Mouse (Mus musculus): Measurements from ENCODE around the gene Ccdc89. TPM values are rescaled to one million over a fixed set of nuclear protein-coding genes. Genes with fewer than 3 reads are reported as not detected.

Ccdc89 gene
- polyA plus RNA-seq, 1 experiment from 2014 or later = 0.64 TPM

- Histone ChIP-seq H3K4me3 (ENCODE audit: low read depth, low read length) (peak within 1 kb of the TSS; percentile 79), H3K27ac (ENCODE audit: low read depth, low read length) (peak within 1 kb of the TSS; percentile 87), H3K9me3 (replicated peaks; ENCODE audit: control insufficient read depth, low read length) (no peaks in the 10 kb centered on the region), H3K9ac (ENCODE audit: low read depth, low read length) (peak within 1 kb of the TSS; percentile 86), H3K4me1 (ENCODE audit: control insufficient read depth, insufficient read depth, low read length) (0 out of 2 replicates have a peak, but pooled peaks cover 6% of the 10 kb centered on the region), H3K4me2 (peak within 1 kb of the TSS; percentile 68), H3K27me3 (ENCODE audit: control insufficient read depth, insufficient read depth, low read length) (0 out of 2 replicates have a peak, but pooled peaks cover 3% of the 10 kb centered on the region), H3K36me3 (ENCODE audit: control insufficient read depth, insufficient read depth, low read length) (peaks cover 6% of the 10 kb centered on the region)
- WGBS (ENCODE audit: insufficient replicate concordance) = under 1% methylated on average over 41 of the region's 41 CpGs
- peak; percentile 96 for ATAC-seq (replicated peaks; ENCODE audit: insufficient number of reproducible peaks, low FRiP score, low TSS enrichment)
These were observed 30.6 kb downstream of the Ccdc89 start, which contains the start of gene Tmem126a for GRCm38 (mm10) chr7:90456845-90457468. Gene Tmem126a, minus strand, starts transcription at chr7:90457229.

- peak overlapping the region; percentile 87 for H3K27ac ChIP-seq (ENCODE audit: low read depth, low read length)
- no peaks in the 10 kb centered on the region for H3K9me3 ChIP-seq (replicated peaks; ENCODE audit: control insufficient read depth, low read length)
- H3K4me2 ChIP-seq = peak overlapping the region; percentile 68
- peaks cover 6% of the 10 kb centered on the region for H3K36me3 ChIP-seq (ENCODE audit: control insufficient read depth, insufficient read depth, low read length)
- ATAC-seq (replicated peaks; ENCODE audit: insufficient number of reproducible peaks, low FRiP score, low TSS enrichment) = 0 out of 2 replicates have a peak, but pooled peaks have one; percentile 42
- 10% methylated on average over 10 of the region's 10 CpGs for WGBS (ENCODE audit: insufficient replicate concordance)
- H3K9ac ChIP-seq (ENCODE audit: low read depth, low read length) = peak overlapping the region; percentile 86
- H3K4me1 ChIP-seq (ENCODE audit: control insufficient read depth, insufficient read depth, low read length) = 0 out of 2 replicates have a peak, but pooled peaks cover 6% of the 10 kb centered on the region
- H3K27me3 ChIP-seq (ENCODE audit: control insufficient read depth, insufficient read depth, low read length) = 0 out of 2 replicates have a peak, but pooled peaks cover 3% of the 10 kb centered on the region
- H3K4me3 ChIP-seq (ENCODE audit: low read depth, low read length) = peak overlapping the region; percentile 79
These were observed 31.1 kb downstream of the Ccdc89 start for GRCm38 (mm10) chr7:90457517-90457916.

GRCm38 (mm10) chr7:90460330-90460729, 34.0 kb downstream of the Ccdc89 start:
- Histone ChIP-seq H3K9me3 (replicated peaks; ENCODE audit: control insufficient read depth, low read length) (no peaks in the 10 kb centered on the region), H3K9ac (ENCODE audit: low read depth, low read length) (no peak overlapping the region), H3K4me1 (ENCODE audit: control insufficient read depth, insufficient read depth, low read length) (0 out of 2 replicates have a peak, but pooled peaks cover 6% of the 10 kb centered on the region), H3K36me3 (ENCODE audit: control insufficient read depth, insufficient read depth, low read length) (no peaks in the 10 kb centered on the region), H3K27me3 (ENCODE audit: control insufficient read depth, insufficient read depth, low read length) (0 out of 2 replicates have a peak, but pooled peaks cover 3% of the 10 kb centered on the region), H3K27ac (ENCODE audit: low read depth, low read length) (no peak overlapping the region), H3K4me2 (no peak overlapping the region), H3K4me3 (ENCODE audit: low read depth, low read length) (no peak overlapping the region)
- no peak for ATAC-seq (replicated peaks; ENCODE audit: insufficient number of reproducible peaks, low FRiP score, low TSS enrichment)
- 37% methylated on average over 10 of the region's 10 CpGs for WGBS (ENCODE audit: insufficient replicate concordance)

GRCm38 (mm10) chr7:90460930-90461329, 34.6 kb downstream of the Ccdc89 start:
- 14% methylated on average over 14 of the region's 14 CpGs for WGBS (ENCODE audit: insufficient replicate concordance)
- Histone ChIP-seq H3K27ac (ENCODE audit: low read depth, low read length) (no peak overlapping the region), H3K4me1 (ENCODE audit: control insufficient read depth, insufficient read depth, low read length) (0 out of 2 replicates have a peak, but pooled peaks cover 2% of the 10 kb centered on the region), H3K4me2 (peak overlapping the region; percentile 29; the same call in 1 of the 2 replicates), H3K9ac (ENCODE audit: low read depth, low read length) (no peak overlapping the region), H3K36me3 (ENCODE audit: control insufficient read depth, insufficient read depth, low read length) (no peaks in the 10 kb centered on the region), H3K4me3 (ENCODE audit: low read depth, low read length) (no peak overlapping the region), H3K27me3 (ENCODE audit: control insufficient read depth, insufficient read depth, low read length) (0 out of 2 replicates have a peak, but pooled peaks cover 3% of the 10 kb centered on the region), H3K9me3 (replicated peaks; ENCODE audit: control insufficient read depth, low read length) (no peaks in the 10 kb centered on the region)
- ATAC-seq (replicated peaks; ENCODE audit: insufficient number of reproducible peaks, low FRiP score, low TSS enrichment) = no peak

DNA sequence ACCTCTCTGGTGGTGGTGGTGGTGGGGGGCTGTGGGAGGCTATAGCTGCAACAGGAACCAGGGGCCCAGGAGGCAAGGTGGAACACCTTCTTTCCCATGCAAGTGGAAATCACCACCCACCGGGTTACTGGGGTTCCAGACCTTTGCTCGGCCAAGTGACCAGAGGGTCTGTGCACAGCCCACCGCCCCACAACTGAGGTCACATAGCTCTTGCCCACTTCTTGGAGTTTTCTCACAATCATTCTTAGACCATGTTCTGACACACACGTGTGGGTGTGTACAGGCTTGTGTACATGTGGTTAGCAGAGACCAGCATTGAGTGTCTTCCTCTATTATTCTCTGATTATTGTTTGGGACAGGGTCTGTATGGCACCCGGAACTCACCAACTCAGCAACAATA, 35.1 kb downstream of the Ccdc89 start:
- 82% methylated on average over 5 of the region's 5 CpGs for WGBS (ENCODE audit: insufficient replicate concordance)
- no peaks in the 10 kb centered on the region for H3K9me3 ChIP-seq (replicated peaks; ENCODE audit: control insufficient read depth, low read length)
- ATAC-seq (replicated peaks; ENCODE audit: insufficient number of reproducible peaks, low FRiP score, low TSS enrichment) = no peak
- H3K27ac ChIP-seq (ENCODE audit: low read depth, low read length) = no peak overlapping the region
- no peaks in the 10 kb centered on the region for H3K4me1 ChIP-seq (ENCODE audit: control insufficient read depth, insufficient read depth, low read length)
- H3K9ac ChIP-seq (ENCODE audit: low read depth, low read length) = no peak overlapping the region
- no peak overlapping the region for H3K4me3 ChIP-seq (ENCODE audit: low read depth, low read length)
- H3K4me2 ChIP-seq = no peak overlapping the region
- no peaks in the 10 kb centered on the region for H3K36me3 ChIP-seq (ENCODE audit: control insufficient read depth, insufficient read depth, low read length)
- H3K27me3 ChIP-seq (ENCODE audit: control insufficient read depth, insufficient read depth, low read length) = 0 out of 2 replicates have a peak, but pooled peaks cover 3% of the 10 kb centered on the region

- Histone ChIP-seq H3K9ac (ENCODE audit: low read depth, low read length) (no peak overlapping the region), H3K4me3 (ENCODE audit: low read depth, low read length) (no peak overlapping the region), H3K27ac (ENCODE audit: low read depth, low read length) (no peak overlapping the region), H3K4me1 (ENCODE audit: control insufficient read depth, insufficient read depth, low read length) (no peaks in the 10 kb centered on the region), H3K4me2 (no peak overlapping the region), H3K36me3 (ENCODE audit: control insufficient read depth, insufficient read depth, low read length) (no peaks in the 10 kb centered on the region), H3K9me3 (replicated peaks; ENCODE audit: control insufficient read depth, low read length) (no peaks in the 10 kb centered on the region), H3K27me3 (ENCODE audit: control insufficient read depth, insufficient read depth, low read length) (no peaks in the 10 kb centered on the region; the same call in 1 of the 2 replicates)
- 35% methylated on average over 2 of the region's 2 CpGs for WGBS (ENCODE audit: insufficient replicate concordance)
- ATAC-seq (replicated peaks; ENCODE audit: insufficient number of reproducible peaks, low FRiP score, low TSS enrichment) = no peak
These were observed 47.1 kb downstream of the Ccdc89 start for GRCm38 (mm10) chr7:90473511-90473910.

- Histone ChIP-seq H3K9me3 (replicated peaks; ENCODE audit: control insufficient read depth, low read length) (no peaks in the 10 kb centered on the region), H3K4me3 (ENCODE audit: low read depth, low read length) (peak within 1 kb of the TSS; percentile 74), H3K9ac (ENCODE audit: low read depth, low read length) (peak within 1 kb of the TSS; percentile 79), H3K4me1 (ENCODE audit: control insufficient read depth, insufficient read depth, low read length) (no peaks in the 10 kb centered on the region), H3K27ac (ENCODE audit: low read depth, low read length) (peak within 1 kb of the TSS; percentile 42), H3K27me3 (ENCODE audit: control insufficient read depth, insufficient read depth, low read length) (no peaks in the 10 kb centered on the region; the same call in 1 of the 2 replicates), H3K4me2 (peak within 1 kb of the TSS; percentile 71), H3K36me3 (ENCODE audit: control insufficient read depth, insufficient read depth, low read length) (no peaks in the 10 kb centered on the region)
- peak; percentile 100 for ATAC-seq (replicated peaks; ENCODE audit: insufficient number of reproducible peaks, low FRiP score, low TSS enrichment)
- WGBS (ENCODE audit: insufficient replicate concordance) = under 1% methylated on average over 36 of the region's 36 CpGs
These were observed 49.5 kb downstream of the Ccdc89 start, which contains the start of gene Tmem126b for GRCm38 (mm10) chr7:90475793-90476312. Gene Tmem126b, minus strand, starts transcription at chr7:90476001.

DNA sequence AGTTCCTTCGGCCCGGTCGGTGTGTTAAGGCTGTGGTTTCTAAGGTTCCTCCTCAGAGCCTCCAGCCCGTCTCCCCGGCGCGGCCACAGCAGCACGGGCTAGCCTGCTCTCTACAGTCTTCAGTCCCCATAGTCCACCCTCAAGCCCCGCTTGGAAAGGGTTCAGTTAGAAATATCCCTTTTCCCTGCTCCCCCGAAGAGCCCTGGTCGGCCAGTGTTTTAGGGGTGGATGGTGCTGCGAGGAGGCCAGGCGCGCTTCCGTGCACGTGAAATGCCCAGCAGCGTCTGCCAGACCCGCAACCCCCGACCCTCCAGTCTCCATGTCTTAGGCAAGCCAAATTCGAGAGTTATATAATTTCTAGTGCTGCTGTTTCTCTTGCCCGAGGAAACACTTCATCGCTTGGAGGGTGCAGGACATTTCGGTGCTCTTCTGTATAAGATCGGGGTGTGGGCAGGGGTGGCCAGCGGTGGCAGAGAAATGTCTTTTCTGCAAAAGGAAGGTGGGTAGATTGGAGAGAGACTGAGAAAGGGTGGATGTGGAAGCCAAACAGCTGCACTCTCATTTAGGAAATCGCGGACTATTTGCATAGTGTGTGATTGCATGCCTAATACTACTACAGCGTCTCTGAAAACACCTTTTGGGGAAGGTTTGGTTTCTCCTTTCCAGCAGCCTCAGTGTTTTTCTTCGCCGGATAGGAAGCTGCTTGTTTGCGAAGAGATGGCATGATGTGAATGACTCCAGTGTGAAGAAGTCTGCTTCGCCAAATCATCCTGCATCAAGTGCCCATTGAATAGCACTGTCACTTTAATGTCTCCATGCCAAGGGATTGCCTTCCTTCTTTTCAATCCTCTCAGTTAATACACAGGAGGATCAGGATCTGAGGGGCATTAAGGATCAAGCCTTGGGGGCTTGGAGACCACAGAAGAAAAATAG, 50.2 kb downstream of the Ccdc89 start, which contains the start of gene Dlg2:
TSS of gene Dlg2 (plus strand) at position 360 of the 933 bp plus-strand sequence.
- H3K4me1 ChIP-seq (ENCODE audit: control insufficient read depth, insufficient read depth, low read length) = no peaks in the 10 kb centered on the region
- H3K9ac ChIP-seq (ENCODE audit: low read depth, low read length) = peak within 1 kb of the TSS; percentile 79
- no peaks in the 10 kb centered on the region for H3K9me3 ChIP-seq (replicated peaks; ENCODE audit: control insufficient read depth, low read length)
- H3K27ac ChIP-seq (ENCODE audit: low read depth, low read length) = peak within 1 kb of the TSS; percentile 42
- no peaks in the 10 kb centered on the region for H3K36me3 ChIP-seq (ENCODE audit: control insufficient read depth, insufficient read depth, low read length)
- ATAC-seq (replicated peaks; ENCODE audit: insufficient number of reproducible peaks, low FRiP score, low TSS enrichment) = peak; percentile 74
- no peaks in the 10 kb centered on the region; the same call in 1 of the 2 replicates for H3K27me3 ChIP-seq (ENCODE audit: control insufficient read depth, insufficient read depth, low read length)
- peak within 1 kb of the TSS; percentile 74 for H3K4me3 ChIP-seq (ENCODE audit: low read depth, low read length)
- H3K4me2 ChIP-seq = peak within 1 kb of the TSS; percentile 71
- WGBS (ENCODE audit: insufficient replicate concordance) = under 1% methylated on average over 32 of the region's 32 CpGs

Data from heart, embryonic 11.5 days (tissue).